Mouse (Mus musculus) heart, embryonic 10.5 days (tissue): ENCODE data around the gene Slamf9. TPM values are rescaled to one million over a fixed set of nuclear protein-coding genes. Genes with fewer than 3 reads are reported as not detected.

Experiments used
- DNase-seq: peaks from one replicate; pipeline ENCODE4 v3.0.0-alpha.2; 2017; ENCODE audit warnings: low spot score
- H3K27ac ChIP-seq: fragments of 300-500 bp; sonication (generic); 2 replicates; pipeline ENCODE4 v1.5.1; 2016; ENCODE audit warnings: mild to moderate bottlenecking
- H3K27me3 ChIP-seq: fragments of 300-500 bp; sonication (generic); 2 replicates; pipeline ENCODE4 v1.6.1; 2016; ENCODE audit warnings: mild to moderate bottlenecking; ENCODE audit not compliant: poor library complexity, insufficient read depth, severe bottlenecking
- H3K36me3 ChIP-seq: fragments of 300-500 bp; sonication (generic); 2 replicates; pipeline ENCODE4 v1.6.1; 2016; ENCODE audit warnings: mild to moderate bottlenecking, moderate library complexity
- H3K4me1 ChIP-seq: fragments of 300-500 bp; sonication (generic); 2 replicates; pipeline ENCODE4 v1.6.1; 2016; ENCODE audit warnings: mild to moderate bottlenecking
- H3K4me3 ChIP-seq: fragments of 300-500 bp; sonication (generic); 2 replicates; pipeline ENCODE4 v1.5.1; 2016; ENCODE audit warnings: mild to moderate bottlenecking, moderate library complexity
- H3K9me3 ChIP-seq: fragments of 300-500 bp; sonication (generic); 2 replicates; pipeline ENCODE4 v1.6.1; 2016; ENCODE audit warnings: mild to moderate bottlenecking, moderate library complexity
- WGBS: fragments of 180-500 bp; shearing (Covaris S2); methylation state at CpG from one replicate; pipeline ENCODE4 v1.1.7; 2016; 5-methylcytosine and 5-hydroxymethylcytosine counted together
- polyA plus RNA-seq: library from polyadenylated mRNA; unstranded; fragments of >200 nt; fragmentation: Nextera tagmentation; extraction: Ambion mirVana; gene quantifications from 2 replicates; pipeline ENCODE4 v1.2.1, GENCODE M21; 2016

Slamf9 gene
- polyA plus RNA-seq, 1 experiment from 2014 or later, result 0.92 TPM

GRCm38 (mm10) chr1:172500451-172501370 lies 25.6 kb downstream of the Slamf9 start:
- H3K27ac ChIP-seq, result peak overlapping the region; percentile 92
- no peaks in the 10 kb centered on the region for H3K9me3 ChIP-seq
- peak; percentile 88 for DNase-seq
- H3K27me3 ChIP-seq, result peaks cover 11% of the 10 kb centered on the region
- peaks cover 36% of the 10 kb centered on the region for H3K36me3 ChIP-seq
- peak overlapping the region; percentile 79 for H3K4me3 ChIP-seq
- under 1% methylated on average over 56 of the region's 56 CpGs for WGBS
- H3K4me1 ChIP-seq, result peaks cover 80% of the 10 kb centered on the region

- Histone ChIP-seq H3K4me3 (peak overlapping the region; percentile 79), H3K4me1 (peaks cover 81% of the 10 kb centered on the region), H3K36me3 (peaks cover 38% of the 10 kb centered on the region), H3K9me3 (no peaks in the 10 kb centered on the region), H3K27ac (peak overlapping the region; percentile 92), H3K27me3 (peaks cover 5% of the 10 kb centered on the region)
- 22% methylated on average over 13 of the region's 13 CpGs for WGBS
- DNase-seq, result peak; percentile 89
Observed at GRCm38 (mm10) chr1:172501371-172502144, 26.4 kb downstream of the Slamf9 start.

- H3K9me3 ChIP-seq, result no peaks in the 10 kb centered on the region
- peak overlapping the region; percentile 79 for H3K4me3 ChIP-seq
- H3K27ac ChIP-seq, result peak overlapping the region; percentile 92
- peaks cover 38% of the 10 kb centered on the region for H3K36me3 ChIP-seq
- WGBS, result 35% methylated on average over 12 of the region's 13 CpGs
- peaks cover 5% of the 10 kb centered on the region for H3K27me3 ChIP-seq
- H3K4me1 ChIP-seq, result peaks cover 80% of the 10 kb centered on the region
- no peak for DNase-seq
Observed at GRCm38 (mm10) chr1:172502145-172503110, 27.3 kb downstream of the Slamf9 start.

GRCm38 (mm10) chr1:172503111-172503997 lies 28.2 kb downstream of the Slamf9 start:
- DNase-seq, result no peak

GRCm38 (mm10) chr1:172504756-172505155 lies 29.6 kb downstream of the Slamf9 start:
- H3K9me3 ChIP-seq, result no peaks in the 10 kb centered on the region
- H3K4me1 ChIP-seq, result peaks cover 75% of the 10 kb centered on the region
- 0 out of 2 replicates have a peak overlapping the region, but pooled peaks have one; percentile 36 for H3K27ac ChIP-seq
- no peak for DNase-seq
- H3K4me3 ChIP-seq, result no peak overlapping the region
- WGBS, result 81% methylated on average over 8 of the region's 8 CpGs
- H3K27me3 ChIP-seq, result peaks cover 5% of the 10 kb centered on the region; the same call in 1 of the 2 replicates
- peaks cover 34% of the 10 kb centered on the region for H3K36me3 ChIP-seq

More at GRCm38 (mm10) chr1:172503111-172503997, 28.2 kb downstream of the Slamf9 start:
- H3K9me3 ChIP-seq, result no peaks in the 10 kb centered on the region
- H3K4me3 ChIP-seq, result peak overlapping the region; percentile 79
- H3K27me3 ChIP-seq, result peaks cover 5% of the 10 kb centered on the region; the same call in 1 of the 2 replicates
- peaks cover 34% of the 10 kb centered on the region for H3K36me3 ChIP-seq
- H3K27ac ChIP-seq, result peak overlapping the region; percentile 92
- 51% methylated on average over 14 of the region's 14 CpGs for WGBS
- H3K4me1 ChIP-seq, result peaks cover 79% of the 10 kb centered on the region

GRCm38 (mm10) chr1:172507001-172507400 lies 31.8 kb downstream of the Slamf9 start:
- no peaks in the 10 kb centered on the region for H3K9me3 ChIP-seq
- 0 out of 2 replicates have a peak, but pooled peaks cover under 1% of the 10 kb centered on the region for H3K27me3 ChIP-seq
- H3K27ac ChIP-seq, result no peak overlapping the region
- DNase-seq, result no peak
- WGBS, result 54% methylated on average over 5 of the region's 5 CpGs
- H3K4me3 ChIP-seq, result no peak overlapping the region
- peaks cover 34% of the 10 kb centered on the region for H3K36me3 ChIP-seq
- peaks cover 69% of the 10 kb centered on the region for H3K4me1 ChIP-seq

- Histone ChIP-seq H3K9me3 (no peaks in the 10 kb centered on the region), H3K27ac (peak overlapping the region; percentile 17), H3K4me1 (peaks cover 65% of the 10 kb centered on the region), H3K27me3 (no peaks in the 10 kb centered on the region), H3K36me3 (peaks cover 31% of the 10 kb centered on the region), H3K4me3 (no peak overlapping the region)
- WGBS, result 72% methylated on average over 3 of the region's 3 CpGs
- no peak for DNase-seq
Observed at GRCm38 (mm10) chr1:172507701-172508100, 32.5 kb downstream of the Slamf9 start.

GRCm38 (mm10) chr1:172508172-172508571 lies 33.0 kb downstream of the Slamf9 start:
- H3K4me3 ChIP-seq, result no peak overlapping the region
- H3K36me3 ChIP-seq, result peaks cover 31% of the 10 kb centered on the region
- peak overlapping the region; percentile 17; the same call in 1 of the 2 replicates for H3K27ac ChIP-seq
- H3K9me3 ChIP-seq, result no peaks in the 10 kb centered on the region
- H3K27me3 ChIP-seq, result no peaks in the 10 kb centered on the region
- H3K4me1 ChIP-seq, result peaks cover 65% of the 10 kb centered on the region
- 23% methylated on average over 2 of the region's 2 CpGs for WGBS
- no peak for DNase-seq

GRCm38 (mm10) chr1:172509235-172509634 lies 34.1 kb downstream of the Slamf9 start:
- no peak overlapping the region for H3K27ac ChIP-seq
- WGBS, result 73% methylated on average over 5 of the region's 5 CpGs
- H3K4me1 ChIP-seq, result peaks cover 63% of the 10 kb centered on the region

GRCm38 (mm10) chr1:172509983-172510382 lies 34.8 kb downstream of the Slamf9 start:
- Histone ChIP-seq H3K4me3 (no peak overlapping the region), H3K4me1 (peaks cover 59% of the 10 kb centered on the region), H3K27me3 (no peaks in the 10 kb centered on the region), H3K9me3 (no peaks in the 10 kb centered on the region), H3K36me3 (peaks cover 28% of the 10 kb centered on the region), H3K27ac (0 out of 2 replicates have a peak overlapping the region, but pooled peaks have one; percentile 16)
- WGBS, result 43% methylated on average over 8 of the region's 8 CpGs
- no peak for DNase-seq

More at GRCm38 (mm10) chr1:172509235-172509634, 34.1 kb downstream of the Slamf9 start:
- Histone ChIP-seq H3K9me3 (no peaks in the 10 kb centered on the region), H3K36me3 (peaks cover 31% of the 10 kb centered on the region), H3K4me3 (no peak overlapping the region), H3K27me3 (no peaks in the 10 kb centered on the region)
- DNase-seq, result no peak

GRCm38 (mm10) chr1:172510421-172510972 lies 35.3 kb downstream of the Slamf9 start:
- no peak for DNase-seq
- Histone ChIP-seq H3K36me3 (peaks cover 23% of the 10 kb centered on the region), H3K27me3 (no peaks in the 10 kb centered on the region), H3K9me3 (no peaks in the 10 kb centered on the region), H3K4me3 (no peak overlapping the region), H3K4me1 (peaks cover 59% of the 10 kb centered on the region), H3K27ac (peak overlapping the region; percentile 16; the same call in 1 of the 2 replicates)
- 33% methylated on average over 13 of the region's 13 CpGs for WGBS
